Mouse (Mus musculus): Measurements from ENCODE around the gene Cstad.

GRCm38 (mm10) chr2:30545706-30546105 lies 49.1 kb upstream of the Cstad start:
- no peak for TF ChIP-seq CTCF (IDR thresholded peaks at IDR 0.05; ENCODE audit: control insufficient read depth, insufficient read depth, low read length)
- no peak for TF ChIP-seq POLR2A (IDR thresholded peaks at IDR 0.05; ENCODE audit: borderline replicate concordance, control insufficient read depth, low read depth, low read length)

All from bone marrow, adult 2 months (tissue).